Mouse (Mus musculus): Measurements from ENCODE around the gene Ric1. TPM values are rescaled to one million over a fixed set of nuclear protein-coding genes. Genes with fewer than 3 reads are reported as not detected.
"Not testable (repeated sequence)": the region's sequence is repeated elsewhere in the genome, so short reads cannot be mapped to it uniquely, and the experiment has no call there.

The Ric1 gene
- polyA plus RNA-seq, 2 experiments, result 22.7 to 31.4 TPM

GRCm38 (mm10) chr19:29524614-29525013, 2.5 kb downstream of the Ric1 start:
- Histone ChIP-seq H3K4me1 (ENCODE audit: control insufficient read depth, insufficient read depth, low read length) (peaks cover 17% of the 10 kb centered on the region), H3K27ac (replicated peaks; ENCODE audit: low read depth, low read length) (no peak overlapping the region), H3K27me3 (ENCODE audit: control insufficient read depth, insufficient read depth, low read length) (no peaks in the 10 kb centered on the region), H3K4me2 (replicated peaks; ENCODE audit: low read depth, low read length, severe bottlenecking) (peak overlapping the region; percentile 79), H3K36me3 (ENCODE audit: control insufficient read depth, insufficient read depth, low read length) (no peaks in the 10 kb centered on the region), H3K9me3 (ENCODE audit: control insufficient read depth, low read length) (peaks cover 9% of the 10 kb centered on the region), H3K9ac (ENCODE audit: low read depth, low read length, severe bottlenecking) (no peak overlapping the region), H3K4me3 (replicated peaks; ENCODE audit: low read length) (peak overlapping the region; percentile 87; the same call in 1 of the 2 replicates)
- no peak for DNase-seq (ENCODE audit: low spot score)
- no peak for TF ChIP-seq POLR2A (IDR thresholded peaks at IDR 0.05; ENCODE audit: borderline replicate concordance, extremely low read depth, insufficient read depth, insufficient read length)
- no peak for ATAC-seq (ENCODE audit: low FRiP score, low read depth)
- WGBS, result 49% methylated on average over 4 of the region's 4 CpGs

- not testable (repeated sequence) for H3K27me3 ChIP-seq (ENCODE audit: control insufficient read depth, insufficient read depth, low read length); H3K9me3 ChIP-seq (ENCODE audit: control insufficient read depth, low read length); ATAC-seq (ENCODE audit: low FRiP score, low read depth); DNase-seq (ENCODE audit: low spot score); H3K4me2 ChIP-seq (replicated peaks; ENCODE audit: low read depth, low read length, severe bottlenecking); H3K36me3 ChIP-seq (ENCODE audit: control insufficient read depth, insufficient read depth, low read length); H3K27ac ChIP-seq (replicated peaks; ENCODE audit: low read depth, low read length); H3K4me3 ChIP-seq (replicated peaks; ENCODE audit: low read length); H3K9ac ChIP-seq (ENCODE audit: low read depth, low read length, severe bottlenecking)
- H3K4me1 ChIP-seq (ENCODE audit: control insufficient read depth, insufficient read depth, low read length), result peaks cover 16% of the 10 kb centered on the region
- WGBS, result 87% methylated on average over 4 of the region's 4 CpGs
Measured at GRCm38 (mm10) chr19:29525588-29525987, 3.5 kb downstream of the Ric1 start.

- peaks cover 6% of the 10 kb centered on the region for H3K4me1 ChIP-seq (ENCODE audit: control insufficient read depth, insufficient read depth, low read length)
- no peaks in the 10 kb centered on the region for H3K27me3 ChIP-seq (ENCODE audit: control insufficient read depth, insufficient read depth, low read length)
Measured at GRCm38 (mm10) chr19:29526837-29527236, 4.8 kb downstream of the Ric1 start.

GRCm38 (mm10) chr19:29527299-29527698, 5.2 kb downstream of the Ric1 start:
- 94% methylated on average over 4 of the region's 4 CpGs for WGBS
- Histone ChIP-seq H3K36me3 (ENCODE audit: control insufficient read depth, insufficient read depth, low read length) (no peaks in the 10 kb centered on the region), H3K9me3 (ENCODE audit: control insufficient read depth, low read length) (peaks cover 9% of the 10 kb centered on the region)

More at GRCm38 (mm10) chr19:29526837-29527236, 4.8 kb downstream of the Ric1 start:
- Histone ChIP-seq H3K4me2 (replicated peaks; ENCODE audit: low read depth, low read length, severe bottlenecking) (no peak overlapping the region), H3K36me3 (ENCODE audit: control insufficient read depth, insufficient read depth, low read length) (no peaks in the 10 kb centered on the region), H3K27ac (replicated peaks; ENCODE audit: low read depth, low read length) (no peak overlapping the region), H3K9ac (ENCODE audit: low read depth, low read length, severe bottlenecking) (no peak overlapping the region), H3K4me3 (replicated peaks; ENCODE audit: low read length) (no peak overlapping the region), H3K9me3 (ENCODE audit: control insufficient read depth, low read length) (peaks cover 9% of the 10 kb centered on the region)
- no peak for DNase-seq (ENCODE audit: low spot score)
- TF ChIP-seq POLR2A (IDR thresholded peaks at IDR 0.05; ENCODE audit: borderline replicate concordance, extremely low read depth, insufficient read depth, insufficient read length), result no peak
- no peak for ATAC-seq (ENCODE audit: low FRiP score, low read depth)

GRCm38 (mm10) chr19:29528568-29528967, 6.5 kb downstream of the Ric1 start:
- Histone ChIP-seq H3K9me3 (ENCODE audit: control insufficient read depth, low read length) (peaks cover 9% of the 10 kb centered on the region), H3K36me3 (ENCODE audit: control insufficient read depth, insufficient read depth, low read length) (peaks cover 3% of the 10 kb centered on the region; the same call in 1 of the 2 replicates), H3K27me3 (ENCODE audit: control insufficient read depth, insufficient read depth, low read length) (no peaks in the 10 kb centered on the region), H3K4me3 (replicated peaks; ENCODE audit: low read length) (no peak overlapping the region), H3K9ac (ENCODE audit: low read depth, low read length, severe bottlenecking) (no peak overlapping the region), H3K27ac (replicated peaks; ENCODE audit: low read depth, low read length) (no peak overlapping the region), H3K4me1 (ENCODE audit: control insufficient read depth, insufficient read depth, low read length) (peaks cover 6% of the 10 kb centered on the region), H3K4me2 (replicated peaks; ENCODE audit: low read depth, low read length, severe bottlenecking) (no peak overlapping the region)
- no peak for TF ChIP-seq POLR2A (IDR thresholded peaks at IDR 0.05; ENCODE audit: borderline replicate concordance, extremely low read depth, insufficient read depth, insufficient read length)
- no peak for DNase-seq (ENCODE audit: low spot score)
- no peak for ATAC-seq (ENCODE audit: low FRiP score, low read depth)
- 89% methylated on average over 2 of the region's 2 CpGs for WGBS

More at GRCm38 (mm10) chr19:29527299-29527698, 5.2 kb downstream of the Ric1 start:
- H3K9ac ChIP-seq (ENCODE audit: low read depth, low read length, severe bottlenecking), result no peak overlapping the region
- H3K4me2 ChIP-seq (replicated peaks; ENCODE audit: low read depth, low read length, severe bottlenecking), result no peak overlapping the region
- no peak for TF ChIP-seq POLR2A (IDR thresholded peaks at IDR 0.05; ENCODE audit: borderline replicate concordance, extremely low read depth, insufficient read depth, insufficient read length)
- no peak overlapping the region for H3K27ac ChIP-seq (replicated peaks; ENCODE audit: low read depth, low read length)
- no peaks in the 10 kb centered on the region for H3K27me3 ChIP-seq (ENCODE audit: control insufficient read depth, insufficient read depth, low read length)
- H3K4me1 ChIP-seq (ENCODE audit: control insufficient read depth, insufficient read depth, low read length), result peaks cover 6% of the 10 kb centered on the region
- ATAC-seq (ENCODE audit: low FRiP score, low read depth) (no peak), DNase-seq (ENCODE audit: low spot score) (no peak)
- H3K4me3 ChIP-seq (replicated peaks; ENCODE audit: low read length), result no peak overlapping the region

GRCm38 (mm10) chr19:29534030-29534429, 11.9 kb downstream of the Ric1 start:
- Histone ChIP-seq H3K4me2 (replicated peaks; ENCODE audit: low read depth, low read length, severe bottlenecking) (no peak overlapping the region), H3K9ac (ENCODE audit: low read depth, low read length, severe bottlenecking) (no peak overlapping the region), H3K9me3 (ENCODE audit: control insufficient read depth, low read length) (peaks cover 3% of the 10 kb centered on the region), H3K36me3 (ENCODE audit: control insufficient read depth, insufficient read depth, low read length) (peaks cover 33% of the 10 kb centered on the region), H3K27me3 (ENCODE audit: control insufficient read depth, insufficient read depth, low read length) (no peaks in the 10 kb centered on the region), H3K27ac (replicated peaks; ENCODE audit: low read depth, low read length) (no peak overlapping the region), H3K4me3 (replicated peaks; ENCODE audit: low read length) (no peak overlapping the region), H3K4me1 (ENCODE audit: control insufficient read depth, insufficient read depth, low read length) (no peaks in the 10 kb centered on the region; the same call in 1 of the 2 replicates)
- WGBS, result 85% methylated on average over 5 of the region's 5 CpGs
- peak; percentile 11 for DNase-seq (ENCODE audit: low spot score)
- no peak for TF ChIP-seq POLR2A (IDR thresholded peaks at IDR 0.05; ENCODE audit: borderline replicate concordance, extremely low read depth, insufficient read depth, insufficient read length)
- ATAC-seq (ENCODE audit: low FRiP score, low read depth), result no peak

Data from limb, embryonic 14.5 days (tissue).